Mouse (Mus musculus): ENCODE data around the gene Galnt10.

- no peak for TF ChIP-seq POLR2A (IDR thresholded peaks at IDR 0.05; ENCODE audit: borderline replicate concordance, low read depth, low read length)
- TF ChIP-seq CTCF (IDR thresholded peaks at IDR 0.05; ENCODE audit: low read depth, low read length) = no peak
Observed at GRCm38 (mm10) chr11:57691939-57692338, 46.7 kb downstream of the Galnt10 start.
